Mouse (Mus musculus) left cerebral cortex, postnatal 14 days (tissue): ENCODE data around the gene Zfp398. TPM values are rescaled to one million over a fixed set of nuclear protein-coding genes. Genes with fewer than 3 reads are reported as not detected.

Experiments
- DNase-seq, 2 experiments: peaks; one replicate each; pipeline ENCODE4 v3.0.0; 2021 to 2022; ENCODE audit warnings: low spot score in 2 of 2, mixed read lengths in 1 of 2
- intact Hi-C: fragments of 180-260 bp; cut with DNase I; formaldehyde crosslinking; loops from one replicate; pipeline ENCODE4 v1.15.1; 2025
- long read RNA-seq, 2 experiments: library from polyadenylated mRNA; stranded (forward); transcript quantifications; one replicate each; pipeline ENCODE4 v2.0.0; 2021
- total RNA-seq, 2 experiments: library from RNA; stranded (reverse); gene quantifications; 2 replicates each; pipeline ENCODE4 v1.2.3; 2021

Zfp398 gene
- total RNA-seq: 10 to 100 TPM; 18.4 to 20.6 TPM
- long read RNA-seq, experiment 1, partial matches to known transcripts: 0 of 2 reads
- long read RNA-seq, experiment 1, other reads (novel, unspliced or antisense): 2 of 2 reads
- long read RNA-seq, experiment 2, partial matches to known transcripts: 0 of 3 reads
- long read RNA-seq, experiment 2, other reads (novel, unspliced or antisense): 1 of 3 reads

GRCm38 (mm10) chr6:47835482-47835983, at the start of gene Zfp398:
Gene Zfp398 (plus strand): TSS chr6:47835661.
- intact Hi-C loops: no loop called here
- DNase-seq: peak; percentile 96

- intact Hi-C loops: no loop called here
- DNase-seq: peak; percentile 82 to 91
Measured at GRCm38 (mm10) chr6:47787941-47788736, 47.3 kb upstream of the Zfp398 start.

GRCm38 (mm10) chr6:47788821-47789220, 46.6 kb upstream of the Zfp398 start:
- intact Hi-C loops: no loop called here
- DNase-seq: no peak

GRCm38 (mm10) chr6:47790745-47791144, 44.7 kb upstream of the Zfp398 start:
- no peak for DNase-seq
- intact Hi-C loops: no loop called here

GRCm38 (mm10) chr6:47792533-47792932, 42.9 kb upstream of the Zfp398 start:
- DNase-seq: no peak
- intact Hi-C loops: no loop called here

GRCm38 (mm10) chr6:47793284-47793683, 42.2 kb upstream of the Zfp398 start:
- no peak for DNase-seq
- intact Hi-C loops: no loop called here

GRCm38 (mm10) chr6:47794106-47794830, 41.2 kb upstream of the Zfp398 start:
- peak in 1 of 2 experiments; percentile 48 for DNase-seq
- intact Hi-C loops: no loop called here

- DNase-seq: peak; percentile 64 to 70
- intact Hi-C loops: loop anchor here (2.0 kb wide), 1 partner anchor 32 kb away; the partner anchor contains the start of gene Zfp786
Measured at GRCm38 (mm10) chr6:47799079-47799478, 36.4 kb upstream of the Zfp398 start.

- intact Hi-C loops: no loop called here
- DNase-seq: no peak
Measured at GRCm38 (mm10) chr6:47805520-47805919, 29.9 kb upstream of the Zfp398 start.

- intact Hi-C loops: no loop called here
- no peak for DNase-seq
Measured at GRCm38 (mm10) chr6:47807419-47807818, 28.0 kb upstream of the Zfp398 start.

GRCm38 (mm10) chr6:47808545-47808944, 26.9 kb upstream of the Zfp398 start:
- DNase-seq: peak; percentile 44 to 55
- intact Hi-C loops: no loop called here

GRCm38 (mm10) chr6:47809053-47809452, 26.4 kb upstream of the Zfp398 start:
- intact Hi-C loops: no loop called here
- no peak for DNase-seq

- intact Hi-C loops: no loop called here
- DNase-seq: no peak
Measured at GRCm38 (mm10) chr6:47810181-47810580, 25.3 kb upstream of the Zfp398 start.

- intact Hi-C loops: no loop called here
- DNase-seq: no peak
Measured at GRCm38 (mm10) chr6:47811324-47811723, 24.1 kb upstream of the Zfp398 start.

GRCm38 (mm10) chr6:47812271-47812915, 23.1 kb upstream of the Zfp398 start:
- no peak for DNase-seq
- intact Hi-C loops: no loop called here

- intact Hi-C loops: no loop called here
- DNase-seq: peak; percentile 97 to 98
Measured at GRCm38 (mm10) chr6:47813257-47813878, 22.1 kb upstream of the Zfp398 start, which contains the start of gene Pdia4. Gene Pdia4 (minus strand): TSS chr6:47813430.

- intact Hi-C loops: no loop called here
Measured at GRCm38 (mm10) chr6:47816151-47816550, 19.3 kb upstream of the Zfp398 start.

GRCm38 (mm10) chr6:47818721-47819120, 16.7 kb upstream of the Zfp398 start:
- intact Hi-C loops: no loop called here

More at GRCm38 (mm10) chr6:47816151-47816550, 19.3 kb upstream of the Zfp398 start:
- no peak for DNase-seq

More at GRCm38 (mm10) chr6:47818721-47819120, 16.7 kb upstream of the Zfp398 start:
- DNase-seq: no peak
